Mouse (Mus musculus): ENCODE data around the gene Pik3ip1. TPM values are rescaled to one million over a fixed set of nuclear protein-coding genes. Genes with fewer than 3 reads are reported as not detected.

Gene Pik3ip1
- total RNA-seq, 2 experiments from 2014 or later = 27.8 to 32.3 TPM

GRCm38 (mm10) chr11:3371599-3372295 is 41.5 kb downstream of the Pik3ip1 start:
- no peak for DNase-seq (ENCODE audit: low spot score in 2 of 2)

GRCm38 (mm10) chr11:3373591-3374292 is 43.5 kb downstream of the Pik3ip1 start:
- no peak for DNase-seq (ENCODE audit: low spot score in 2 of 2)

DNA sequence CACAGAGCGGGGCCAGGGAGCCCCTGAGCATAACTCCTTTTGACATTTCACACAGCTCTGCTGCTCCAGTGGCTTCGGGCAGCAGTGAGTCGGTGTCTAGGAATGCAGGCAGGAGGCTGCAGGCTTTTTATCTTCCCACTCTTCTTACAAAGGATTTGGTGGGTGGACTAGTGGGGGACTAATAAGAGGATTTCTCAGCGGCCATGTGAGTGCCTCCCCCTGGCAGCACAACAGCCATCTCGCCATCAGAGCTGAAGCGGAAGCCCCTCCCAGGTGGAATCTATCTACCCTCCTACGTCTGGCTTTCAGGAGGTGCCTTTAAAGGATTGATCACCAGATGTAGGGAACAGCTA is 44.1 kb downstream of the Pik3ip1 start:
- DNase-seq (ENCODE audit: low spot score in 2 of 2) = no peak

GRCm38 (mm10) chr11:3374741-3375140 is 44.5 kb downstream of the Pik3ip1 start:
- no peak for DNase-seq (ENCODE audit: low spot score in 2 of 2)

DNA sequence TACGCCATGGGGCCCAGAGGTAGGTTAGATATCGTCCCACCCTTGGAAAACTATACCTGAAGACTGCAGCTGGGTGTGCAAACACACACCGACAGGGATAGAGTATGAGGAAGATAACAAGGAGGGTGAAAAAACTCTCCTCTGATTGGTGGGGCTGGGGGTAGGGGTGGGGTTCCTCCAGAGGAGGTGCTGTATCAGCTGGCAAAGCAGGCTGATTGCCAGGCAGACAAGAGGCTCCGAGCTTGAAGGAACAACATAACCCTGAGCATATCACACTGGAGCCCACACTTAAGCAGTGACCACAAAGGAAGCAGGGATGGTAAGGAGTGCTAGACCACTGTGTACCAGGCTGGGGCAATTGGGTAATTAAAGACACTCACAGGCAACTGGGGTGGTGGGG is 49.2 kb downstream of the Pik3ip1 start:
- no peak for DNase-seq (ENCODE audit: low spot score in 2 of 2)

DNA sequence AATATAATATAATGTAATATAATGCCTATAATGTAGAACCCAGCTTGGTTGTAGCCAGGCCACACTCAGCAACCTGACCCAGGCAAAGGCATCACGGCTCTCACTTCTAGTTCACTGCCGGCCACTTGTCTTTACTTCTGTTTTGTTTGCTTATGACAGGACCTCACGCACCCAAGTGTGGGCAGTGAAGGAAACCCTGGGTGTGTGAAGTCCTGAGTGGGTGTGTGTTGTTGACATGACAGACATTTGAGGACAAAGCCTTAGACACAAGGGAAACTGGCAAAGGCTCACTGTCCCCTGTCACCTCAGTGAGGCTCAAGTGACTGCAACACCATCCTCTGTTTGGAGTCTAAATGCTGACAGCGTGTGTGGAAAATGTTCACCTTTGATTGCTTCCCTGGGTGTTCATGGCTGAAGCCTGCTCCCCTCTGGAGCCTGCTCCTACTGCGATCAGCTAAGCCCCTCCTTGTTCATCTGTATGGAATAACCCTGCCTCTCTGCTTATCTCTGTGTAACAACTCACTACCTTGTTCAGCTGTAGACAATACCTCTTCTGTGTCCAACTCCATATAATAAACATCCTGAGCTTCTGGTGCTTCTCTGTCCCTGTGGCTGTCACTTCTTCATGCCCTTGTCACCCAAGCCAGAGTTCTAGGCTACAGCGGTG is 51.1 kb downstream of the Pik3ip1 start:
- no peak for DNase-seq (ENCODE audit: low spot score in 2 of 2)

DNA sequence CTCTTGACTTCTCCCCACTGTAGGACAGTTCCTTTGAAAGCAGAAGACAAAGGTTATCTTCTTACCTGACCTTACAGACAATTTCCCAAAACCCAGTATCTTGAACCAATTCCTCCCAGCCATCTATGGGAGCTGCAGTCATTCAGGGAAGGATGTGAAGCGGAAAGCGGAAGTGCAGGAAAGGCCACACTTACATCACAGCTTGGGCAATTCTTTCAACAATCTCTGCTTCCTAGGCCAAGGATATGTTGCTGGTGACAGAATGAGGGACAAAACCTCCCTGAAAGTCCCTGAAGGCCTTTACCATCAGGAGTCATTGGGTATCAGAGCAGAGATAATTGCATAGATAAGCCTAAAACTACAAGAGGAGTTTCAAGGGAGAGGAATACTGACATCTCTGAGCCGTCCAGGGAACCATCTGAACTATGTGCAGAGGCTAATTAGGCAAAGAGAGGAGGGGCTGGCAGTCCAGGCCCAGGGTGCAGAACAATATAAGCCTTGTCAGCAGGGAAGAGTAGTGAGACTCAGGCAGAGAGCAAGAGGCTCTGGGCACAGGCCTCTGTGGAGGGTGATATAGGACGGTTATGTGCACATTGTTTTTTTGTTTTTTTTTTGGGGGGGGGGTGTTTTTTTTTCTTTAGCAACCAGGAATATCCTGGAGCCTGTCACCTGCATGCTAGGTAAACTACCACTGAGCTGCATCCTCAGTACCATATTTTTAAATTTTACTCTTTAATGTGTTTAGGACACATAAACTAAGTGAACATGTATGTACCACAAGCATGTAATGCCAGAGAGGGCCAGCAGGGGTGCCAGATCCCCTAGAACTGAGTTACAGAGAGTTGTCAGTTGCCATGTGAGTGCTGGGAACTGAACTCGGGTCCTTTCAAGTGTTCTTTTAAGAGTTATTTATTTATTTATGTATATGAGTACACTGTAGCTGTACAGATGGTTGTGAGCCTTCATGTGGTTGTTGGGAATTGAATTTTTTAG is 52.7 kb downstream of the Pik3ip1 start:
- no peak for DNase-seq (ENCODE audit: low spot score in 2 of 2)

DNA sequence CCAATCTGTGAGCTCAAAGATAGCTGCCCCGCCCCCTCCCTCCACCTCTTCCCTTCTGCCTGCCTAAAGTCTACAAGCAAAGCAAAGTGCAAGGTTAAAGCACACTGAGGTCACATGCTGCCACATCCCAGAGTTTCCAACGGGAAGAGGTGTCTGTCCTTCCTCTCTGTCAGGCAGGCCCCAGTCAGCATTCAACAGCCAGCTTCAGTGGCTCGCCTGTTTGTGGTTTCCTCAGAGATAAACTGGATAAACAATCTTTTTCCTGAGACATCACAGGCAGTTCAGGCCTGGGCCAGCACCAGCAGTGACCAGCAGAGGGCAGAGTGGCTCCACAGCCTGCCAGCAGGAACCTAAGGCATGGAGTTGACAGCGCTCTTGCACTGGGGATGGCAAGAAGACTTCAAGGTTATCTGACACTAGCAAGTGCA is 56.8 kb downstream of the Pik3ip1 start:
- peak; percentile 91 to 94 for DNase-seq (ENCODE audit: low spot score in 2 of 2)

DNA sequence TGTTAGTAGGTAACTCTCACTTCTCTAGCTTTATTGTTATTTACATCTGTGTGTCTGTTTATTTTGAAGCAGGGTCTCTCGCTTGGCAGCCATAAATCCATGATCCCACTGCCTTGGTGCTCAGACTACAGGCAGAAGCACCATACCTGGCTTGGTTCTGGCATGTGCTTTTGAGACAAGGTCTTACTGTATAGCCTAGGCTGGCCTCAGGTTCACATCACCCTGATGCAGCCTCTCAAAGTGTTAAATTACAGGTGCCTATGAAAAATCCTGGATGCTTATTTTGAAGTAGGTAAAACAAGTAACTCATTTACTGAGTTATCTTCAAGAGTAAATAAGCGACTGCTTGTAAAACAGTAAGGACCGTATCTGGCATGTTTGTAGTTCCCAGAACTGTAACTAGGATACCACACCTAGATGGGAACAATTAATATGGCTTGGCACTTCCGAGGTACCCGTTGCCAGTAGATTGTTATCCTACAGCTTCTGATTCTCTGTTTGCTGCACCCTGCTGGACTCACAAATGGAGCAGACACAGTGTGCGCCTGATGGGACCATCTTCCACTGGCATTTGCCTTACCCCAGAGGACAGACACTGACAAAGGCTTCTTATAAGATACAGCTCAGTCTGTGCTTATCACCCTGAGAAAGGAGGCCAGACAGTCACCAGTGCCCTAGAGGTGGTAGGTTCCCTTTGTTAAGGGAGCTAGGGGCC is 57.4 kb downstream of the Pik3ip1 start:
- DNase-seq (ENCODE audit: low spot score in 2 of 2) = no peak

GRCm38 (mm10) chr11:3389996-3390395 is 59.8 kb downstream of the Pik3ip1 start:
- no peak for DNase-seq (ENCODE audit: low spot score in 2 of 2)

DNA sequence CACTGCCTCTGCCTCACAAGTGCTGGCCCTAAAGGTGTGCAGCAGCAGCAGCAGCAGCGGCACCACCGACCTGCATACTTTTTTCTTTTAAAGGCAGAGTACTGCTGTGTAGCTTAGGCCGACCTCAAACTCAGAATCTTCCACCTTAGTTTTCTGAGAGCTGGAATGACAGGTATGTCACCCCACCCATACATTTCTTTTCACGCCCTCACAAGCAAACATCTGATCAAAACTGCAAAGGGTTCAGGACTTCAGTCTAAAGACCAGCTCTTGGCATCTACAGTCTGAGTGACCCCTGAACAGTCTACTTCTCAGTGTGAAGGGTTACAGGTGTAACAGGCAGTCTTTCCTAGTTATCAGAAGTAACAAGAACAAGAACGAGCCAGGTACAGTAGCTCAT is 60.6 kb downstream of the Pik3ip1 start:
- DNase-seq (ENCODE audit: low spot score in 2 of 2) = no peak

DNA sequence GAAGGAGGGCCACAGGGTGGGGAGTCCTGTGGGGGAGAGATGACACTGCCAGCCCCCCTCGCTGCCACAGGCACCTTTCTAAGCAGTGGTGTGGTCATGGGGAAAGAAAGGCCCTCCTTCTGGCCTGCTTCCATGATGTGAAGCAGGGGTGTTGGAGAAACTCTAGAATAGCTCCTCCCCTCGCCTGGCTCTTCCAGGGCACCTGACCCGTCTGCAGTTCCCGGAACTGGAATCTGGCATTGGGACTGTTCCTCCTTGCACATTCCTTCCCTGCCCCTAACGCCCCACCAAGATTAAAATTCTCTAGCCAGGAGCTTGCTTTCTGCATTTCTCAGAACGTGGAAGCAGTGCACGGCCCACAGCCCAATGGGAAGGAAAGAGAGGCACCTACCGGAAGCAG is 62.3 kb downstream of the Pik3ip1 start:
- DNase-seq (ENCODE audit: low spot score in 2 of 2) = no peak

Other genes with a start within 250 kb of the Pik3ip1 start
- gene Sfi1, start 136.9 kb upstream of the Pik3ip1 start, total RNA-seq (2021) = 10 to 100 TPM; 50.4 to 62.5 TPM
- gene Eif4enif1, start 128.0 kb upstream of the Pik3ip1 start, total RNA-seq (2021) = 10 to 100 TPM; 70.0 to 73.7 TPM
- gene Drg1, start 64.0 kb upstream of the Pik3ip1 start, total RNA-seq (2021) = 10 to 100 TPM; 90.8 to 93.6 TPM
- gene Patz1, start 41.5 kb upstream of the Pik3ip1 start, total RNA-seq (2021) = 10 to 100 TPM; 46.7 to 47.6 TPM
- 100 to 1,000 TPM in 1 of 2 experiments, 10 to 100 TPM in 1; 98.4 to 114 TPM for gene Limk2, start 78.8 kb downstream of the Pik3ip1 start, total RNA-seq (2021)
- gene Rnf185, start 122.0 kb downstream of the Pik3ip1 start, total RNA-seq (2021) = 10 to 100 TPM; 30.1 to 33.1 TPM
- 1 to 10 TPM; 2.7 to 3.4 TPM for gene Pla2g3, start 157.9 kb downstream of the Pik3ip1 start, total RNA-seq (2021)
- 10 to 100 TPM; 51.9 to 53.4 TPM for gene Inpp5j, start 174.4 kb downstream of the Pik3ip1 start, total RNA-seq (2021)
- gene Selenom, start 184.3 kb downstream of the Pik3ip1 start, total RNA-seq (2021) = 100 to 1,000 TPM; 137 to 148 TPM
- 1 to 10 TPM; 6.0 to 6.5 TPM for gene Smtn, start 210.2 kb downstream of the Pik3ip1 start, total RNA-seq (2021)

Data from left cerebral cortex, adult 18-20 months (tissue).